Mouse (Mus musculus) gastrocnemius, postnatal 25 days (tissue): Measurements from ENCODE around the gene Auts2. TPM values are rescaled to one million over a fixed set of nuclear protein-coding genes. Genes with fewer than 3 reads are reported as not detected.
A peak's percentile ranks its signal among the peaks of the same experiment; 100 is the strongest.

Experiments
- DNase-seq: peaks from one replicate; pipeline ENCODE4 v3.0.0; 2022
- total RNA-seq, 2 experiments: library from RNA; stranded (reverse); gene quantifications; 1 replicate in 1 of 2; 2 replicates in 1 of 2; pipeline ENCODE4 v1.2.3; 2021

Auts2 gene
- total RNA-seq, 2 experiments from 2014 or later, result 13.4 to 35.1 TPM

DNA sequence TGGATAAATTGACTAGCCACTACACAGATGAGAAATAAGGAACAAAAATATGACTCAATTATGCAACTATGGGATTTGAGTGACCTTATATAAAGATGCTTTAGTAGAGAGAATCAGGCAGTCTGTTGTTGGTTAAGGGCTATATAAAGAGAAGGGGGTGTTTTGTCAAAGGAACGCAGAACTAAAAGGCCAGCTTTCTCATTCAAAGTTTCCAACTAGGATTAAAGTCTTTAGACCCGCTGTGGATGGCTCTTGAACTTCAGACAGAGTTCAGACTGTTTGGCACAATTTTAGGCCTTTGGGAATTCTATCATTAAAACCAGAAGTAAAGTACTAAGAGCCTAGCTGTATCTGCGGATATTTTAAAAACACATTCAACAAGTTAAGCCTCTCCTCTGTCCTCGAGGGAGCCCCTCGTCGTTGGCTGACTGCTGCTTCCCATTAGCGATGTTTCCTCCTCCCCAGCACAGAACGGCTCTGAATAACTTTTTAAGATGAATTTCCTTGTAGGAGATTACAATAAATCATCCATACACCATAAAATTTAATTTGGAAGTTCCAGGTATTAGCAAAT, 459.3 kb downstream of the Auts2 start:
- DNase-seq, result peak; percentile 33

DNA sequence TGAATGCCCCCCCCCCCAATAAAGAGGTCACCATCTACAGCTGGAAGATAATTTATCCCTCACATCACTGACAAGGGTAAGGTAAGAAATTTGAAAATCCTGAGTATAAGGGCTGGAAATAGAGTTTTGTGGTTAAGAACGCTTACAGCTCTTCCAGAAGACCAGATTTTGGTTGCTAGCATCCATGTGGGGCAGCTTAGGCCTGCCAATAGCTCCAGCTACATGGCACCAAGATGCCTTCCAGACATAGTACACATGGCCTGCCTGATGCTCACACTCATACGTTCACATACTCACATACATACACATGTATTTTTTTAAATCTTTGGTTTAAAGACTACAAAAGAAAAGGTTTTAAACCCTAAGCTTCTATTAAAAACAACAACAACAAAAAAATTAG, 467.2 kb downstream of the Auts2 start:
- DNase-seq, result no peak

DNA sequence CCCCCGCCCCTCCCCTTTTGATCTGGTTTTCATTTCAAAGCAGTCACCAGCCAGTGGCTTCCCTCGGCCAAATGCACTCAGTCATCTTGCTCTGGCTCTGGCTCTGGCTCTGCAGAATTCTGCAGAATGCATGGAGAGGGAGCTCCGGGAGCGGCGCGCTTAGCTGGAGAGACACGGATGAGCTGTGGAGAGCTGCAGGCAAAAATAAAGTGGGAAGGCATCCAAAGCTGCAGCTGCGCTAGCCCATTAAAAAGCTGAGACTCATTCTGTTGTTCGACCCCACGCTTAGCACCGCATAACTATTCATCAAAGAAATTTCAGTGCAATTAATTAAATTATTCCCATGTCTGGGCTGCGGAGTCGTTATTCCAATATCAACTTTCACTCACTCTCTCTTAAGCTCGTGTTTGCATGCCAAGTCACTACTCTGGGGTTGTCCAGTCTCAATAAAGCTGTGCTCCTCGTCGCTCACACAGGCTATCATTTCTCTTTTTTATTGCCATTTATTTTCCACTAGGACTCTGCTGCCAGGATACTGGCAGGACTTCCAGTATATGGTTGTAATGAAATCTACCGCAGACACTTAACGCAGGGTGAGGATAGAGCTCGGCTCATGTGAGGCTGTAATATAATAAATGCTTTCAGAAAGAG, 468.3 kb downstream of the Auts2 start:
- peak; percentile 78 for DNase-seq

DNA sequence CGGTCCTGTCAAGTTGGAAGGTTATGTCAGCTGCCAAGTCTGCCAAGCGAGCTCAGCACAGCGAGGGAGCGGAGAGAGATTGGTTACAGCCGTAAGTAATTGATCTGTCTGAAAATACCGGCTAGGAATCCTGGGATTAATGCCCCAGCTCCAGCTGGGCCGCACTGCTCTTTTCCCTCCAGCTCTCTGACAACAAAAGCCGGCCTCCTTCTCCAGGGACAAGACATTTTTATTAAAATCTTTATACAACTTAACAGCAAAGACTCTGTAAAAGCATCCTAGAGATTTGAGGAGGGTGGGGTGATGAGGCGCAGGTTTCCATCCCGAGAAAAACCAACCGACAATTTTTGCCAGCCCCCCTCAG, 468.8 kb downstream of the Auts2 start:
- DNase-seq, result peak; percentile 54

DNA sequence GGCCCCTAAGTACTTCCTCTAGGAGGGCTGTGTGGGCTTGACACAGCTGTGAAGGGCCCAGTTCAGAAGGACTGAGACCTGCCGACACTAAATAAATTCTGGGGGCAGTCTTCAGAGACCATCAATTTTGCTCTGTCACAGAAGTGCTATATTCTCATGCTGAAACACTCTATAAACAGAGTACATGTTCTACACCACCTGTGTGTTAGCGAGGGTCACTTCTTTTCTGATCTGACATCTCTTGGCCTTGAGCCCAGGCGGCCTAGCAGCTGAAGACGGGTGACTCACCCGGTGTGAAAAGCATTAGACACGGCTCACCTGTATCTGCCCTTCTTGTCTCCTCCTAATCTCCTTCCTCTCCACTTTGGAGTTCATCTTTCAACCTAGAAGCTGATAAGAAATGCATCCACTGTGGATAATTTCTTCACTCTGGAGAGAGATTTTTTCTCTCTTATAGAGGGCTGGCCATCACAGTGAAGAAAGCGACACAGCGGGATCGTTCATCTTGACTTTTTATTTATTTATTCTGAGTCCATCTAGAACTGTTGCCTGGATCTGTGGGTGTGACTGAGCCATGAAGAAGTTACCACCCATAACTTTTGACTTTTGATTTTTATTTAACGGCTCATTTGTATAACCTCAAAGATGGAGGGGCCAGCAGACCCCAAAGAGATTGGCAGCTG, 469.3 kb downstream of the Auts2 start:
- DNase-seq, result no peak

DNA sequence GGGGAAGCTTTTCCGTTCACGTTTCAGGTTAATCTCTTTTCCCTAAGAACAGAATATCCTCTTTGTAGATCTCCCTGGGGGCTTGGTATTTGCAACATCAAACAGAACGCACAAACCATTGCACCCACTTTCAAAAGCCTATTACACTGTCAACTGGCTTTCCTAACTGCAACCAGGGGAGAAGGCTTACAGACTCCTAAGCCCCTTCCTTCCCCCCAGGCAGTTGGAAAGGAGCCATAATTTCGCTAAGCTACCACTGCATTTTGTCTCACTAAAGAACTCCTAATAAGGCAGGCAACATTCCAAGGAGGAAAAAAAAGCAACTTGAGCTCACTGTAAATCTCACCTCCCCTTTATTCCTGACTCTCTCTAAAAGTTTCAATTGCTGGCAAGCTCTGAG, 470.8 kb downstream of the Auts2 start:
- DNase-seq, result no peak

DNA sequence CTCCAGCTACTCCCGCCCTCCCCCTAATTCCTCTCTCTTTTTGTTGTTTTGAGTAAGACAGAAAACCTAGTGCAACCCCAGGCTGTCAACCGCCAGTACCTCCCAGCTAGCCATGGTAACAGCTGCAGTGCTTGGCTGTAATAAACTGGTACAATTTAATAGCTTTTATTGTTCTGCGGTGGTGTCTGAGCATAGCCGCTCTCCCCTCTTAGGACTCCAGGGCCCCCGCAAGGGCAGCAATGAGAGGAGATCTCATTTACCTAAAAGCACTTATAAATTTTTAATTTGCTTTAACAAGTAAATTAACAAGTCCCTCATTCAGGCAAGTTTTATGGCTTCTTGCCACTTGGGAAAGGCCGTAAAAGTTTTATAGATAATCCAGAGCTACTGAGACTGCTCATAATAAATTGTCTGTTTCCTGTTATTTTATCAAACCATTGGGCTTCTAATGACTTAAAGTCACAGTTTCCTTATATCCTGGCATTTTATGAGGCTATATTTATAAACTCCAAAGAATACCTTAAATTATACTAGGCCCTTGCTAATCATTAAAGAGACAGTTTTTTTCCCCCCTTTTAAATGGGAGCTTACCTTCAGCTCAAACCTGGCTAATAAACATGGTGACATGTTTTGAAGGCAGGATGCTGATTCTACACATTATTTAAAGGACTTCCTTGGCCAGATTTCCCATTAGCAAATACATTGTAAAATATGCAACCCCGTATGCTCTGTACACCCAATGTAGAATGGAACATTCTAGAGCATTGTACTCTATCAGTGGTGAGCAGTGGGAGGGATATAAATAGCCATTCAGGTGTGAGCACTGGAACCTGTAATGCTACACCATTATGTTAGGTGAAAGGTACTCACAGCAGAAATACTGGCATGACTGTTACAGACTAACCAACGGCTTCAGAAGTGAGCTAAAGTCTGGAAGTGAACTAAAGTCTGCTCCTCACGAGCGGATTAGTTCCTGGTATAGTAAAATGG, 475.1 kb downstream of the Auts2 start:
- no peak for DNase-seq

DNA sequence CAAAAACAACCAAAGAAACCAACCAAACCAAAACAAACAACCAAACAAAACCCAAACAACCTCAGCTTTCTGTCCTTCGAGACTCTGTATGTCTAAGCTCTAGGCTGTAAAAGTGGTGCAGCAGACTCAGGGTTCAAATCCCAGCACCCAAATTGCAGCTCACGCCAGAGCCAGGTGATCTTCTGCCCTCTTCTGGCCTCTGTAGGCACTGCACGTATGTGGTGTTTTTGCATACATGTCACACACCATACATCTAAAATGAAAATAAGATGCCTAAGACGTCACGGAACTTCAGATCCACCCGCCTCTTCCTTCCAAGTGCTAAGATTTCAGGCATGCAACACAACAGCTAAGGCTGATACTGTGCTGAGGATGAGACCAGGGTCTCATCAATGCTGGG, 483.0 kb downstream of the Auts2 start:
- DNase-seq, result no peak

DNA sequence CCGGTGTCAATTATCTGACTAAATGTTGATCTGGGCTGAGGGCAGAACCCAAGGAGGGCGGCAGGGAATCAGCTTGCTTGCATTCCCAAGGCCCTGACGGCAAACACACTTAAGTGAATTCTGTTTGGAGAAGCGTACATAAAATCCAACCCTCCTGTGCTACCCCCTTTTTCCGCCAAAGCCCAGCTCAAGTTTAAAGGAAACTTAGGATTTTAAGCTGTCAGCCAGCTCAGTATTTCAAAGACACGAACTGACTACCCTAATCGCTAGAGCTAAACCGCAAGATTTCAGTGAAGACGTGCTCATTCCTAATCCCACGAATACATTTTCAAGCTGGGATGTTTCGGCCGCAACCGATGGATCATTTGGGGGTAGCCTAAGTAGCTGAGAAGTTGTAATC, 490.5 kb downstream of the Auts2 start:
- DNase-seq, result no peak

DNA sequence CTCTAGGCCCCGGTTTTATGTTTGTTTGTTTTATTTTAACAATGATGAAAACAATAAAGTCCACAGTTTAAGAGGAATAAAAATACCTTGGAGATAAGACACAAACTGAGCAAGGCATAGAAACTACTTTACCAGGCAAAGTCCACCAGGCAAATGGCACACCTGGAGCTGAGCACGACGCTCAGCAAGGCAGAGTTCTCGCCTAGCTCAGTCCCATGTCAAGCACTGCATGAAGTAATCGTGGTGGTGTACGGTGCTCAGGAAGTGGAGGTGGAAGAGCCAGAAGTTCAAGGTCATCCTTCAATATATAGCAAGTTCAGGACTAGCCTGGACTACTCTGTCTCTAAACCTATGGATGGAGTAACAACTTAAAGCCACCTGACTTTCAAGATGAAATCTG, 503.6 kb downstream of the Auts2 start:
- no peak for DNase-seq

DNA sequence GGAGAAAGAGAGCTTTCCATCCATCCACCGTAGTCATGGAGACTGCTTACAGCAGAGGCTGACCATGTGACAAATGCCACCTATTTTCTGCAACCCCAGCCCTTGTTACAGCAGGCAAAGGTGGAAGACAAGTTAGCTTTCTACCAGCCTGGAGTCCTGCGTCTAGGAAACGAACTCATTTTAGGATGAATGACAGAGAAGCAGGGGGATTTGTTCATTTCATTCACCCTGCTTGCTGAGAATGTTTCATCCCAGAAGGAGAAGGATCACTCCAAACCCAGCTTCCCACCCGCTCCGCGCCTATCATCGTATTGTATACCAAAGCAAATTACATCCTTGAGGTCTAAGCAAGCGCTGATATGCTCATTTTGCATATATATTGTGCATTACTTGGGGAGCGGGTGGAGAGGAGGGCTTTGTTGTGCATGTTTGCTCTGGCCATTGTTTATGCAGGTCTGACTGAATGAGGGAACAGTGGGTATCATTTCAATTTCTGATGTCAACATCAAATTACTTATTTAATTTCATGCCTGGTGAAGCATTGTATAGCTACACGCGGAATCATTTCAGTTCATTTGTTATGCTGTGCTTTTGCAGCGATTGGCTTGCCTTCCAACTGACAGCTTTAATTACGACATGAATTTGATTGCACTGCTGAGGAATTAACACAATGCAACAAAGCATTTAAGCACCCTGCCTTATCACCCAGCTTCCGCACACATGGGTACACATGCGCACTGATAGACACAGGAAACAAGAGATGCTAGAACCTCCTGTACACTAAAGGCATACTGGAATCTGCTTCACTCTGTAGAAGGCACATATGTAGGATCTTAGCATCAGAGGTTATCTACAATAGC, 509.4 kb downstream of the Auts2 start:
- no peak for DNase-seq

DNA sequence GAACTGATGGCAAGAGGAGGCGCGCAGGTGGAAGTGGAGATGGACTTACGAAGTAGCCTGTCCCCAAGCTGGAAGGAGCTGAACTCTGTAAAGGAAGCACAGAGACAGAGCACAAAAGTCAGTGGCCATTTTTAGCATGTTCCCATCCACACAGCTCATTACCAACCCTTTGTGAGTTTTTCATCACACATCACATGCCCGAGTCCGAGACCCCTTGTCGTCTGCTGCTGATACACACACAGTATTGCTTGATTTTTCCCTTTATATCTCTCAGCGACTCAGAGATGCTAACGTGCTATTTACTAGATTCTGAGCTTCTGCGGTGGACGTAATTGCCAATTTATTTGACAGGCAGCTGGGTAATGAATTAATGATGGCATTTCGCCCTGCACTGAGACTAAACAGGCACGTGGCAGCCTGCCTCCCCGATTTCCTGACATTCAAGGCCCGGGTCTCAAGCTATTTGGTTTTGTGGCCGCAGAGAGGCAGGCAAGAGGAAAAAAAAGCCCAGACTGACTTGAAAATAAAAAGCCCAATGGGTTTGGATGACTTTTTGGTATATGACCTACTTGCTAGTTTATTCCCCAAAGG, 512.1 kb downstream of the Auts2 start:
- DNase-seq, result no peak

DNA sequence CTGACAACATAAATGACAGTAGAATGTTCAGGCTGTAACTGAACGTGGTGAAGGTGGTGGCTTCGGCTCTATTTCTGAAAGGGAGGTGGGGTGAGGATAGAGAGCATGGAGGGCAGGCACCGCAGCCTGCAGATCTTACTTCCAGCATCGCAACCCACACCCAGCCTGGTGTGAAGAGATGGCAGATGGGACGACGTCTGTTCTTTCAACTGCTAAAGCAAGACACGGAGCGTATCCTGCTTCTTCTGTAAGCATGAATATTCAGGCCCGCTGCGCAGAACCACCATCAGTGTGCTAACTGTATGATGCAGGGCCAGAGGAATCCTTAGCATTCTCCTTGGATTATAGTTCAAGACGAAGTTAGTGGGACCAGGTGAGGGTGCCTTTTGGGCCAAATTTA, 513.5 kb downstream of the Auts2 start:
- no peak for DNase-seq

DNA sequence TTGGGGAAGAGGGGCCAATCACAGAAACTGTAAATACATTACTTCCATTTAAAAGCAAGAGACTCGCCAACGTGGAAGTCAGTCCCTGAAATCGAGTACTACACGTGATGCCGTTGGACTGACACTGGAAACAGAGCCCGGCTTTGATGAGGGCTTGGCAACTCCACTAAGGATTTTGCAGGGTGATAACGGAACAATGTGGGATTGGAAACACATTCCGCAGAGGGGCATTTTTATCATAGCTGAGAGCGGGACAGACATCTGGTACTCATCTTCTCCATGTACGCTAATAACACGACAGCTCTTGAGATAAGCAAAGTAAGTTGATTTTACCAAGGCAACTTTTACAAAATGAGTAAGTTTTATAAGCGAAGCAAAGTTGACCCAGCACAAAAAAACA, 514.1 kb downstream of the Auts2 start:
- no peak for DNase-seq

DNA sequence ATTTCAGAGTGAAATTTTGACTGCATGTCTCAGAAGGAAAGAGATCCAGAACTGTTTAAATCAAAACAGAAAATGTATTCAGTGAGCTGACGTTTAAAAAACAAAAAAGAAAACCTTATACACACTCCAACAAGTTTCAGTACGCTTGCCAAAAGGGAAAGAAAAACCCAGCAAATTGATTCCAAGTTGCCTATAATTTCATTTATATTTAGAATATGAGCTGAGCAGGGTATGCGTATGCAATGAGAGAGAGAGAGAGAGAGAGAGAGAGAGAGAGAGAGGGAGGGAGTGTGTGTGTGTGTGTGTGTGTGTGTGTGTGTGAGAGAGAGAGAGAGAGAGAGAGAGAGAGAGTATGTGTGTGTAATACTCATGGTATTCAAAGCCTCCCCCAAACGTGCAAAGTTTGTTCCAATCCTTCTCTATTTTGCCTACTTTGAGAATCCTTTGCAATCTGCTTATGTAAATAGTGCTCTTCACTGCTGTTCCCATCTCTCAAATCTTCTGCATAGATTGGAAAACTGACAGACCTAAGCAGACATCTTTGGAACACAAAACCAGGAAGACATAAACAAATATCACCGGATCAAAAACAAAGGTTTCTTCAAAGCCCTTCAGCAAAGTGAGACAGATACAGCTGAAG, 515.2 kb downstream of the Auts2 start:
- no peak for DNase-seq

DNA sequence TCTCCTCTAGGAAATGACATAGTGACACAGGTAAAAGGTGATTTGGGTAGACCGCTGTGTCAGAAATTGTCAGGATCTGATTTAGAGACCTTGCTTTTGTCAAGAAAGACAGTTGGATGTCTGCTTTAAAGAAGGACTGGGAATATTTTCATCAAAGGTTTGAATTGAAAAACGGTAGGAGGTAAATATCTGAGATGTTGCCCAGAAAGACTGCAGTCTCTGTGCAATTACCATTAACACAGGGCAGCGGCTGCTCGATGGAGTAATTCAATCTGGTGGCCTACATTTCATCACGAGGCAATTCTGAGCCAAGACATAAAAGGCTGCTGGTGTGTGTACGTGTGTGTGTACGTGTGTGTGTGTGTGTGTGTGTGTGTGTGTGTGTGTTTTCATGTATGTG, 529.8 kb downstream of the Auts2 start:
- DNase-seq, result no peak

DNA sequence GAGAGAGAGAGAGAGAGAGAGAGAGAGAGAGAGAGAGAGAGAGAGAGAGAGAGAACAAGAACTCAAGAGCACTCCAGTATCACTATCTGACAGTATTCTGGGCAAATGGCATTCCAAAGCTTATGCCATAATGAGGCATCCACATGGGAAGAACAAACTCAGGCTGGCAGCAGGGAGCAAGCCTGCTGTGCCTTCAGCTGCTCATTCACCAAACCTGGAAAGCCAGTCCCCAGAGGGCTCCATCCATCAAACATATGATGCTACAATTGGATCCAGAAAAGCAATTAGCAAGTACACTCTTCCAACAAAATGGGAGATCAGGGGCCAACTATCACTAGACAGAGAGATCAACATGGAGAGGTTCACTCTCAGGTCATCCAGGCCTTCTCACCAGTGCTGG, 531.3 kb downstream of the Auts2 start:
- no peak for DNase-seq

DNA sequence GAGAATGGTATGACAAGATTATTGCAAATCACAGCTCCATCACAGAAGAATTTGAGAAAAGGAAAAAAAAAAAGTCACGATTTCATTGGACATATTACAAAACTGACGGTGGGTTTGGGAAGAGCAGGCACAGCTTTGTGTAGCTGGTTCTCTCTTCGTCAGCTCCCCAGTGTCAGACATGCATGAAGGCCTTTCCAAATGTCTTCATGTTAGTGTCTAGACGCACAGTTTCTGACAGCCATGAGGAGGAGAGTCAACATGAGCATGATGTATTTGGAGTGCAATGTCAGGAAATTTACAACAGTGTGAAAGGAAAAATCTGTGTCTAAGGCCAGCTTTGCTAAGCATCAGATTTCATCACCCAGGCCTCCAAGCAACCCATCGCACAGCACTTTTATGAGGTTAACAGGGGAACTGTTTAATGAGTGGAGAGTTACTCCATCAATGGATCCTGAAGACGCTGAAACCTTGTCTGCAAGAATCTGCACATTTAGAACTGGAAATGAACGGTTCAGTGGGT, 534.4 kb downstream of the Auts2 start:
- DNase-seq, result no peak

DNA sequence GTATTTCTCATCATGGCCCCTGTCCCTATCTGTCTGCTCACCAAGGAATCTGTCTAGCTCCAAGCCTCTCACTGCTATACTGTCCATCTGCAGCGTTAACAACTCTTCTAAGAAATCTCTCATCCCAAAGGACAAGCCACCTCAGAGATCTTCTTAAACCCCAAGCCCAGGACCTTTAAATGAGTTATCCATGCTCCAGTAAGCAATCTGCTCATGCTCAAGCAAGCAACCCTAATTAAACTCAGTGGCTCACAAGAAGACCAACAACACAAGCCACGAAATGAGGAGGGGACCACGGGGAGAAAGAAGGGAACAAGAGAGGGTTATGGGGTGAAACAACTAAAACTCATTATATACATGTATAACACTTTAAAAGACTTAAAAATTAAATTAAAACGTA, 535.2 kb downstream of the Auts2 start:
- DNase-seq, result no peak

DNA sequence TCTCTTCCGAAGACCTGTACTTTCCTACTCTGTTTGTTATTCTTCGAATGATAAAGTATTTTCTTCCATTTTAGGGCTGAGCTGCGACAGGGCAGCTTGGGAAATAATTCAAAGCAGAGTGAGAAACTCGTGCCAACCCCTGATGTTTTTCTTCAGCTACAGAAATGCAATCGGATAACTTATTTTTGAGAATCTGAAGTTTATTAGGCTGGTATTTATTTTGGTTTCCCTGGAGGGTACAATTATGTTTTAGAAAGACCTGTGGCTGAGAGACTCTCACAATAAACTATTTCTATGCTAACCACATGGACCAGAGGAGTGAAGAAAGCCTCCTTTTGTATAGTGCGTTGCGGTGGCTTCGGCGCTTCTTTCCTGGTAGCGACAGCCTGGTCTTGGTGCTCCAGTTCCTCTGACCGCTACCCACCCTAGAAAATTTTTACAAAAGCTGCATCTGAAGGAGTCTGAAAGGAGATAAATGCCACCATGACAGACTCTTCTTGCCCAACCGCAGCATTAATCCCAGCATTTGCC, 550.4 kb downstream of the Auts2 start:
- DNase-seq, result no peak
